Mouse (Mus musculus): ENCODE measurements at regions not wholly inside any gene's neighbourhood (a gene's known extent, or its start where the extent isn't known, plus 50 kb on each side); places are given as distances from the start of the nearest gene placed in this dataset.
"Not testable (repeated sequence)": the region's sequence is repeated elsewhere in the genome, so short reads cannot be mapped to it uniquely, and the experiment has no call there.

DNA sequence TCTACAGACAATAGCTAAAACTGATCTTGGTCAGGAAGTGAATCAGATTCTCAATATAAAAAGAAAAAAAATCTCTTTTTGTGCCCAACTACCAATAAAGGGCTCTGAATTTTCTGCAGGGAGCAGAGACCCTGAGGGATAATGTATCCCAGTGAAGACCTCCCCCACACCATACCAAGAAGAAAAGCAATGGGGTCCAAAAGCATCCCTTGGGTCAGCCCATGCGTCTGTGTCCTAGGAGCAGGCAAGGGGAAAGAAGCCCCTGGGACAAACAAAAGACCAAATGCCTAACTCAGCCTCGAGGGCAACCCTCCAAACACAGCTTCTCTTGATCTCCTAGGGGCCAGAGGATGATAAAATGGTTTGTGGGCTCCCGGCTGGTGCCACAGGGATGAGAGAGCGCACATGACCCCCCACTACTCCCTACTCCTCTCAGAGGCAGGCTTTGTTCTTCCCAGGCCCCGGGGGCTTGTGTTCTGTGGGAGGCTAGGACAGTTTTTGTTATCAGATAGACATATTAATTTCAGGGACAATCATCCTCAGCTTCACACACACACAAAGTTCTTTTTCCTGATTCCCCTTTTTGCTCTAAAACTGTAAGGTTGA, 172.0 kb upstream of the Slc25a13 start:
- no peak for DNase-seq (ENCODE audit: low spot score in 2 of 2)

DNA sequence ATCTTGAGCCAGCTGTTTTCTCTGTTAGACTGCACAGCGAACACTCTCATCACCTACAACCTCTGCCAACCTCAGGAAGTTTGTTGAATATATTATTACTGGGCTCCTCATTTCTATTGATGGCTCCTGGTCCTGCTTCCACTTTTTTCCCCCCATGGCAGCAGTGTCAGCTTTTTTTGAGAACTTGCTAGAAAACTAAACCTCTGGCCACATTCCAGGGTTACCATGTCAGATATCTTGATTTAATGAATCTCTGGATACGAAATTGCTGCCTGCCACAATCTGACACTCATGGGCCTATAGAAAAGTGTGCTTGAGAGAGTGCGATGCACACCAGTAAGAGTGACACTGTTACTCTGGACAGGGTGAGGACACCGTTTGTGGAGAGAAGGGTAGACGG, 170.6 kb upstream of the Slc25a13 start:
- DNase-seq (ENCODE audit: low spot score in 2 of 2): no peak

DNA sequence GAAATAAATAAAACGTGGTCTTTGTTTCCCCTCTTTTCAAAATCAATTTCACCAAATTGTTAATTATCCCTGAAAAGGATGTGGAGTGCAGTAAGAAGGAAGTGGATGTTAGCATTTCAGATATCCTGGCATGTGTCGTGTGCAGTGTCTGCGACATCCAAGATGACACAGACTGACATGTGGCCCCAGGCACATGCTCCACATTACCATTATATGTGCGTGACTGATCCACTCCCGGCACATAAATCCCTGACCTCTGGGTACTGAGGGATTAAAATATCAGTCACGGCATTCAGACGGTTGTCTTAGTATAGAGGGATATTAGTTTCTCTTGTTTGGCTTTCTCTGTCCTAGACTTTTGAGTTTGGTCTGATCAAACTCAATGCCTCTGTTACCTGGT, 168.0 kb upstream of the Slc25a13 start:
- no peak for DNase-seq (ENCODE audit: low spot score in 2 of 2)

- DNase-seq (ENCODE audit: low spot score in 2 of 2): no peak
Measured at GRCm38 (mm10) chr6:6384441-6384840, 167.5 kb upstream of the Slc25a13 start.

DNA sequence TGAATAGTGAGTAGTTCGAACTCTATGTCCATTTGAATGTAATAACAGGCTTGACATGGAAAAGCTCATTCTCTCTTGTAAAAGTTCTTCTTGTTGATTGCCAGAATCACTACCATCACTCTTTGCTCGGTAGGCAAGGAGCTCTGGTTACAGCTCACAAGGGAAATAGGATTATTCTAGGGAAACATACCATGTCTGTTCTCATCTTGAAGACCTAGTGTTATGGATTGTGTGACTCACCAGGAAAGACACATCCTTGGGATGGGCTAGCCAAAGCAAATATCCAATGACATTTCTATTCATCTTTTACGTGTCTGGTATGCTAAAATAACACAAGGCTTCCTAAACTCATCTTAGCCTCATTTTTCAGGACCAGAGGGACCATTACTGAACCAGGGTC, 155.4 kb upstream of the Slc25a13 start:
- DNase-seq (ENCODE audit: low spot score in 2 of 2): no peak

- DNase-seq (ENCODE audit: low spot score in 2 of 2): no peak
Measured at GRCm38 (mm10) chr6:6371444-6372093, 154.6 kb upstream of the Slc25a13 start.

DNA sequence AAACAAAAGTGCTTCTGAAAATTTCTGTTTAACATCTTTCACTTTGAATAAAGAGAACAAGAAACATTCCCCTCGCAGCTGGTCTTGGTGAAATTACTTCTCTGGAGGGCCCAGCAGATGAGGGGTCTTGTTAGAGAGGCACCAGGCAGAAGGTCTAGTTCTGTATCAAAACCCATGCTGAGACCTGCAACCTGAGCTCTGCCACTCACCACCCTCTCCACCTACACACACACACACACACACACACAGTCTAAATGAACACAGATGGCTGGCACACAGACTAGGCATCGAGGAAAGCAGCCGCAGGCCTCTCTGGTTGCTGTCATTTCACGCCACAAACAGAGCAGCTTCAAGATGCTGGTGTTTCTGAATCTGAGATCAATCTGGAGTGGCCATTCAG, 147.1 kb upstream of the Slc25a13 start:
- DNase-seq (ENCODE audit: low spot score in 2 of 2): no peak

GRCm38 (mm10) chr6:6362678-6363354, 145.8 kb upstream of the Slc25a13 start:
- DNase-seq (ENCODE audit: low spot score in 2 of 2): no peak

DNA sequence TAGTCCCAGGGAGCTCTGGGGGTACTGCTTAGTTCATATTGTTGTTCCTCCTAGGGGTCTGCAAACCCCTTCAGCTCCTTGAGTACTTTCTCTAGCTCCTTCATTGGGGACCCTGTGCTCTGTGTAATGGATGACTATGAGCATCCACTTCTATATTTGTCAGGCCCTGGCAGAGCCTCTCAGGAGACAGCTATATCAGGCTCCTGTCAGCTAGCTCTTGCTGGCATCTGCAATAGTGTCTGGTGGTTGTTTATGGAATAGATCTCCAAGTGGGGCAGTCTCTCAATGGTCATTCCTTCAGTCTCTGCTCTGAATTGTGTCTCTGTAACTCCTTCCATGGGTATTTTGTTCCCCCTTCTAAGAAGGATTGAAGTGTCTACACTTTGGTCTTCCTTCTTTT, 144.2 kb upstream of the Slc25a13 start:
- not testable (repeated sequence) for DNase-seq (ENCODE audit: low spot score in 2 of 2)

DNA sequence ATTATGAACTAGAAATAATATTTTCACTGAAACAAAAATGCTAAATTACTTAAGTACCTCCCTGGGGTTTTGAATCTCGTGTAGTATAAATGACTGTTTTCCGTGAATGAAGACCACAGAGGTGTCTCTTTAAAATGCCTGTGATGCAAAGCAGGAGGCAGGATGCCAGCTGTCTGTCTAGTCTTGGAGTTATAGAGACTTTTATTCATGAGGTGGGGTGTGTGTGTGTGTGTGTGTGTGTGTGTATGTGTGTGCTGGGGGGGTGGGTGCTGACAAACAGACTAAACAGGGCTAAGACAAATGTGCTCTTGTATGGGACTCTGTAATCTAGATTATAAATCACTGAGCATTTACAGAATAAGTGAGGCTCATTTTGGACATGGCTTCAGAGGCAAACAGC, 140.5 kb upstream of the Slc25a13 start:
- no peak for DNase-seq (ENCODE audit: low spot score in 2 of 2)

GRCm38 (mm10) chr6:6356967-6357366, 140.0 kb upstream of the Slc25a13 start:
- DNase-seq (ENCODE audit: low spot score in 2 of 2): no peak

DNA sequence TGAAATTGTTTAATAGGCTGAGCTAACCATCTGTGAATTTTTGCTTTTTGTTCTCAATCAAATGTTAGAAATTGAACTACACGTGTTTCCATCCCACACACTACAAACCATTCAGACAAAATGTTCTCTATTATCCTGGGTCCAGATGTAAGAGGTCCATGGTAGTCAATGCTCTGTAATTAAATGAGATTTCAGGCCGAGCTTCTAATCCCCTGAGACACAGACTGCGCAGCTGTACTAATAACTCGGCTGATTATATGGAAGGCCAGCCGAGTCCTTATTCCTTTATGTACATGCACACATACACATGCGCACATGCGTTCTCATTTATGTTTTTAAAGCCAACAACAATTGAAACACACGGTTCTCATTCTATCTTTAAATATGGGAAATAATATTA, 118.3 kb upstream of the Slc25a13 start:
- DNase-seq (ENCODE audit: low spot score in 2 of 2): no peak

- no peak for DNase-seq (ENCODE audit: low spot score in 2 of 2)
Measured at GRCm38 (mm10) chr6:6330271-6330670, 113.3 kb upstream of the Slc25a13 start.

DNA sequence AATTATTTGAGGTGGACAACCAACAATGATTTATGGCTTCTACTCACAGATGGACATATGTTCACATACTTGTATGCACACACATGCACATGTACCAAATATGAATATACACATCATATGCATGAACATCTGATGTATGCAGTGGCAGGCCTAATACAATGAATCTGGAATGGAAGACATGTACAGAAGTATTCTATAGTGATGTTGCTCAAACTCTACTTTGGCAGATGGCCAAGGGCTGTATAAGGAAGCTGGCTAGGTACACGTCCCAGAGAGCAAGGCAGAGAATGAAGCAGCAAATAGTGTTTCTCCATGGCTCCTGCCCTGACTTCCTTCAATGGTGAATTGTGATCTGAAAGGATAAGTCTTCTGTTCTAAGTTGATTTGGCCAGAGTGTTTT, 108.5 kb upstream of the Slc25a13 start:
- no peak for DNase-seq (ENCODE audit: low spot score in 2 of 2)

GRCm38 (mm10) chr6:6316725-6317124, 99.8 kb upstream of the Slc25a13 start:
- no peak for DNase-seq (ENCODE audit: low spot score in 2 of 2)

GRCm38 (mm10) chr6:6313171-6313570, 96.2 kb upstream of the Slc25a13 start:
- no peak for DNase-seq (ENCODE audit: low spot score in 2 of 2)

GRCm38 (mm10) chr6:6310213-6310612, 93.2 kb upstream of the Slc25a13 start:
- no peak for DNase-seq (ENCODE audit: low spot score in 2 of 2)

GRCm38 (mm10) chr6:6307618-6308017, 90.6 kb upstream of the Slc25a13 start:
- no peak for DNase-seq (ENCODE audit: low spot score in 2 of 2)

DNA sequence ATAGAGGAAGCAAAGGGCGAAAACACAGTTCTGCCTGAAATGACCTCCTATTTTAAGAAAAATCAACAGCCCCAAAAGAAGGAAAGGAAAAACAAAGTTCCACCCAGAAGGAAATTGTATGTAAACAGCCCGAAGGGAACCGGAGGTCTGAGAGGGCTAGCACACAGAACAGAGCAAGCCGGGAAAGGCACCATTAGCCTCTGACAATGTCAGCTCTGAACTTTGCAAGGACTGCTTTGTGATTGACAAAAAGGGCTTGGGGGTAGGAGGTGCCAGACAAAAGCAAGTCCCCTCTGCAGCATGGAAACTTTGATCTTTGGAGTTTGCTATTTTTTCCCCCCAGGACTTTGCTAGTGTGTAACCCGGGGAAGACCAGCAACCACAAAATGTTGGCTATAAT, 86.8 kb upstream of the Slc25a13 start:
- no peak for DNase-seq (ENCODE audit: low spot score in 2 of 2)

DNA sequence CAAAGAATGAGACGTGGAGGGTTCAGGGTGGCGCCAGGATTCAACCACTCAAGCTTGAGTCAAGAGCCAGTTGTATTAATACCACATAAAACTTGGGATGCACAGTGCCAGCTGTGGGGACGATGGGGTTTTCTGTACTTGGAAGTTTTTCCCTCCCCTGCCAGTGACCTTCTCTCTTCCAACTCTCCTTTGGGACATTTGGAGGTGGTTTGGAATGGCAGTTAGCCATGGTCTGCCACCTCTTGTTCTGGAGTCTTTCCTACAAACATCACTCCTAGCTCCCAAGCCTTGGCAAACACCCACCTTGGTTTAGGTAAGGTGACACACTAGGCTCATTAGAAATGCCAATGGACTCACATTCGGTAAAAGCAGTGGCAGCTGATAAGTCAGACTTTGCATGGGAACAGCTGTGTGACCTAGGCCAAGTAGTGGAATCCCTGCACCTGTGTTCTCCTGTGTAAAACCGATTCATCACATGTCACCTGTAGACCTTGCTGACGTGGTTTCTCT, 84.1 kb upstream of the Slc25a13 start:
- DNase-seq (ENCODE audit: low spot score in 2 of 2): no peak

- DNase-seq (ENCODE audit: low spot score in 2 of 2): no peak
Measured at GRCm38 (mm10) chr6:6298867-6299852, 82.2 kb upstream of the Slc25a13 start.

GRCm38 (mm10) chr6:6295551-6295950, 78.6 kb upstream of the Slc25a13 start:
- not testable (repeated sequence) for DNase-seq (ENCODE audit: low spot score in 2 of 2)

Measured in frontal cortex, postnatal 10 days (tissue).